Mouse (Mus musculus) adrenal gland, adult 8-10 months (tissue): Measurements from ENCODE around the gene 1810046K07Rik. TPM values are rescaled to one million over a fixed set of nuclear protein-coding genes. Genes with fewer than 3 reads are reported as not detected.

Source experiments
- DNase-seq: peaks from one replicate; pipeline ENCODE4 v3.0.0; 2022
- total RNA-seq, 4 experiments: library from RNA; stranded (reverse); gene quantifications; 2 replicates each; pipeline ENCODE4 v1.2.4; 2022

The 1810046K07Rik gene
- under 1 TPM in 1 of 4 experiments, not detected in 3; 0.17 TPM for total RNA-seq

GRCm38 (mm10) chr9:51328731-51329130, at the start of gene 1810046K07Rik:
TSS of gene 1810046K07Rik (minus strand) at chr9:51328917.
- no peak for DNase-seq

- DNase-seq = no peak
Observed at GRCm38 (mm10) chr9:51369560-51369959, 40.8 kb upstream of the 1810046K07Rik start.

GRCm38 (mm10) chr9:51367124-51367523, 38.4 kb upstream of the 1810046K07Rik start:
- DNase-seq = no peak

- DNase-seq = no peak
Observed at GRCm38 (mm10) chr9:51364059-51364458, 35.3 kb upstream of the 1810046K07Rik start.

- no peak for DNase-seq
Observed at GRCm38 (mm10) chr9:51353511-51353910, 24.8 kb upstream of the 1810046K07Rik start.

- DNase-seq = no peak
Observed at GRCm38 (mm10) chr9:51352896-51353295, 24.2 kb upstream of the 1810046K07Rik start.

GRCm38 (mm10) chr9:51349422-51349821, 20.7 kb upstream of the 1810046K07Rik start:
- no peak for DNase-seq

GRCm38 (mm10) chr9:51345768-51346167, 17.1 kb upstream of the 1810046K07Rik start:
- no peak for DNase-seq

GRCm38 (mm10) chr9:51335294-51336010, 6.7 kb upstream of the 1810046K07Rik start:
- DNase-seq = peak; percentile 74

GRCm38 (mm10) chr9:51331449-51332238, 2.9 kb upstream of the 1810046K07Rik start:
- DNase-seq = no peak

- DNase-seq = no peak
Observed at GRCm38 (mm10) chr9:51327555-51327903, 1.2 kb downstream of the 1810046K07Rik start.

GRCm38 (mm10) chr9:51326619-51327554, 1.8 kb downstream of the 1810046K07Rik start:
- no peak for DNase-seq

- DNase-seq = no peak
Observed at GRCm38 (mm10) chr9:51324406-51325065, 4.2 kb downstream of the 1810046K07Rik start.

- no peak for DNase-seq
Observed at GRCm38 (mm10) chr9:51320096-51320495, 8.6 kb downstream of the 1810046K07Rik start.

GRCm38 (mm10) chr9:51318246-51318645, 10.5 kb downstream of the 1810046K07Rik start:
- no peak for DNase-seq

- no peak for DNase-seq
Observed at GRCm38 (mm10) chr9:51317322-51317721, 11.4 kb downstream of the 1810046K07Rik start.

- DNase-seq = no peak
Observed at GRCm38 (mm10) chr9:51315402-51316063, 13.2 kb downstream of the 1810046K07Rik start.

- DNase-seq = no peak
Observed at GRCm38 (mm10) chr9:51312554-51313317, 16.0 kb downstream of the 1810046K07Rik start.

GRCm38 (mm10) chr9:51310515-51310914, 18.2 kb downstream of the 1810046K07Rik start:
- DNase-seq = no peak

- DNase-seq = no peak
Observed at GRCm38 (mm10) chr9:51306351-51306750, 22.4 kb downstream of the 1810046K07Rik start.

GRCm38 (mm10) chr9:51305146-51305545, 23.6 kb downstream of the 1810046K07Rik start:
- DNase-seq = no peak
